Mouse (Mus musculus) cerebellum, adult 2 months (tissue): ENCODE results near the gene Rce1.

Source experiments
- CTCF ChIP-seq: fragments of 200-500 bp; IDR thresholded peaks from 2 replicates; pipeline ENCODE4 v1.5.1; 2011; ENCODE audit warnings: low read depth, mild to moderate bottlenecking, control low read depth, low read length, moderate library complexity, borderline replicate concordance; ENCODE audit not compliant: insufficient read depth
- POLR2A ChIP-seq: fragments of 200-500 bp; IDR thresholded peaks from 2 replicates; pipeline ENCODE4 v1.6.1; 2011; ENCODE audit warnings: low read length, control low read depth, borderline replicate concordance; ENCODE audit not compliant: insufficient read depth

DNA sequence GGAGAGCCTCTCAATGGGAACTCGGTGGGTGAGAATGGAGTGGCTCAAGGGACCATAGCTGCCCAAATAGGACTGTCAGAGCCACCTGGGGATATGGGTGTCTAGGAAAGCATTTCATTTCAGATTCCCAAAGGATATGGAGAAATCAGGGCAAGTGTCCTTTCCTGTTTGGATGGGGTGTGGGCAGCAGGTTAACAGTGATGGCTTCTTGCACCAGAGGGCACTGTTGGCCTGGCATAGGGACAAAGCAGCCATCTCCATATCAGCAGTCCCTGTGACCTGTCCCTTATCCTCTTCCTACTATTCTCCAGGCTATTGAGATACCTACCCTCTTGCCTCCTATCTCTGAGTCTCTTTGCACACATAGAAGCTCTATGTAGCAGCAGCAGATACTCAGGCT, 36.4 kb downstream of the Rce1 start:
- TF ChIP-seq POLR2A: no peak
- TF ChIP-seq CTCF: peak; percentile 62
